Mouse (Mus musculus) hindbrain, postnatal 0 days (tissue): ENCODE measurements around the gene Nr5a2. TPM values are rescaled to one million over a fixed set of nuclear protein-coding genes. Genes with fewer than 3 reads are reported as not detected.
"Not testable (repeated sequence)": the region's sequence is repeated elsewhere in the genome, so short reads cannot be mapped to it uniquely, and the experiment has no call there.

Source experiments
- ATAC-seq: fragments of 200-750 bp; cut with Nextera tagmentation; 2 replicates; pipeline ENCODE4 v1.8.0; 2017; ENCODE audit warnings: mild to moderate bottlenecking, moderate TSS enrichment, moderate library complexity
- DNase-seq: peaks from one replicate; pipeline ENCODE4 v3.0.0-alpha.2; 2015; ENCODE audit warnings: low spot score
- H3K27ac ChIP-seq: fragments of 300-500 bp; sonication (generic); 2 replicates; pipeline ENCODE4 v1.5.1; 2014; ENCODE audit warnings: mild to moderate bottlenecking
- H3K27me3 ChIP-seq: fragments of 300-500 bp; sonication (generic); 2 replicates; pipeline ENCODE4 v1.6.1; 2014; ENCODE audit warnings: low read length, mixed read lengths; ENCODE audit not compliant: insufficient read depth
- H3K36me3 ChIP-seq: fragments of 300-500 bp; sonication (generic); 2 replicates; pipeline ENCODE4 v1.6.1; 2014; ENCODE audit warnings: low read length, mixed read lengths; ENCODE audit not compliant: insufficient read depth
- H3K4me1 ChIP-seq: fragments of 300-500 bp; sonication (generic); 2 replicates; pipeline ENCODE4 v1.6.1; 2014; ENCODE audit warnings: antibody characterized with exemption, low read length, mixed read lengths; ENCODE audit not compliant: insufficient read depth
- H3K4me2 ChIP-seq: fragments of 300-500 bp; sonication (generic); 2 replicates; pipeline ENCODE4 v1.6.1; 2014; ENCODE audit warnings: low read depth, mild to moderate bottlenecking, low read length, moderate library complexity, mixed read lengths
- H3K4me3 ChIP-seq: fragments of 300-500 bp; sonication (generic); 2 replicates; pipeline ENCODE4 v1.5.1; 2014; ENCODE audit warnings: low read length
- H3K9ac ChIP-seq: fragments of 300-500 bp; sonication (generic); replicated peaks from 2 replicates; pipeline ENCODE4 v1.6.1; 2014; ENCODE audit warnings: mild to moderate bottlenecking, low read length, moderate library complexity, mixed read lengths
- H3K9me3 ChIP-seq: fragments of 300-500 bp; sonication (generic); 2 replicates; pipeline ENCODE4 v1.6.1; 2016; ENCODE audit warnings: low read length, mixed read lengths
- CTCF ChIP-seq: IDR thresholded peaks from 2 replicates; pipeline ENCODE4 v1.5.1; 2016; ENCODE audit warnings: antibody characterized with exemption, control low read depth, low read depth
- WGBS: fragments of 180-500 bp; shearing (Covaris S2); extraction: QIAGEN DNeasy Blood & Tissue Kit; methylation state at CpG from one replicate; pipeline ENCODE4 v1.1.7; 2014; 5-methylcytosine and 5-hydroxymethylcytosine counted together
- polyA plus RNA-seq: library from polyadenylated mRNA; unstranded; fragments of >200 nt; fragmentation: Nextera tagmentation; extraction: Ambion mirVana; gene quantifications from 2 replicates; pipeline ENCODE4 v1.2.1, GENCODE M21; 2015
- total RNA-seq: library from RNA; depleted of rRNA; stranded (reverse); fragments of >200 nt; gene quantifications from 2 replicates; pipeline ENCODE4 v1.2.3, GENCODE M21; 2014

The Nr5a2 gene
- total and polyA plus RNA-seq, 2 experiments from 2014 or later: 0.31 to 0.84 TPM

DNA sequence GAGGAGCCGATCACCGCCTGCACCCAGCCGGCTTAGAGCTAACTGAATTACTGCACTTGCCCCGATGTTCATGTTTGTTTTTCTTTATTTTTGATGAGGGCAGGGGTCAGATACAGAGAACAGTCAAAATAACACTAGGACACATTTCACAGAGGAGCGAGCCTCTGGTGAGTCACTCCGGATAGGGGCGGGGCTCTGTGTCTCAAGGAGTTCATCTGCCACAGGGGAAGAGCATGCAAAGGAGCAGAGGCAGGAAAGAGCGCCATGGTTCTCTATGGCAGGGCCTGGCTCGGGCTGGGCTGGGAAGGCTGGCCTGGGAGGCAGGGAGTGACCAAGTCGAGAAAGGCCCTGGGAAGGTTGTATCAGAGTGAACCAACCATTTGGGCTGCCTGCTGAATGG lies 121.0 kb downstream of the Nr5a2 start:
- H3K36me3 ChIP-seq: no peaks in the 10 kb centered on the region
- H3K27ac ChIP-seq: no peak overlapping the region
- H3K4me3 ChIP-seq: no peak overlapping the region
- ATAC-seq (no peak), DNase-seq (no peak)
- H3K27me3 ChIP-seq: no peaks in the 10 kb centered on the region
- H3K9ac ChIP-seq: no peak overlapping the region
- WGBS: 82% methylated on average over 10 of the region's 10 CpGs
- no peaks in the 10 kb centered on the region for H3K4me1 ChIP-seq
- no peak overlapping the region for H3K4me2 ChIP-seq
- no peak for TF ChIP-seq CTCF
- H3K9me3 ChIP-seq: no peaks in the 10 kb centered on the region

DNA sequence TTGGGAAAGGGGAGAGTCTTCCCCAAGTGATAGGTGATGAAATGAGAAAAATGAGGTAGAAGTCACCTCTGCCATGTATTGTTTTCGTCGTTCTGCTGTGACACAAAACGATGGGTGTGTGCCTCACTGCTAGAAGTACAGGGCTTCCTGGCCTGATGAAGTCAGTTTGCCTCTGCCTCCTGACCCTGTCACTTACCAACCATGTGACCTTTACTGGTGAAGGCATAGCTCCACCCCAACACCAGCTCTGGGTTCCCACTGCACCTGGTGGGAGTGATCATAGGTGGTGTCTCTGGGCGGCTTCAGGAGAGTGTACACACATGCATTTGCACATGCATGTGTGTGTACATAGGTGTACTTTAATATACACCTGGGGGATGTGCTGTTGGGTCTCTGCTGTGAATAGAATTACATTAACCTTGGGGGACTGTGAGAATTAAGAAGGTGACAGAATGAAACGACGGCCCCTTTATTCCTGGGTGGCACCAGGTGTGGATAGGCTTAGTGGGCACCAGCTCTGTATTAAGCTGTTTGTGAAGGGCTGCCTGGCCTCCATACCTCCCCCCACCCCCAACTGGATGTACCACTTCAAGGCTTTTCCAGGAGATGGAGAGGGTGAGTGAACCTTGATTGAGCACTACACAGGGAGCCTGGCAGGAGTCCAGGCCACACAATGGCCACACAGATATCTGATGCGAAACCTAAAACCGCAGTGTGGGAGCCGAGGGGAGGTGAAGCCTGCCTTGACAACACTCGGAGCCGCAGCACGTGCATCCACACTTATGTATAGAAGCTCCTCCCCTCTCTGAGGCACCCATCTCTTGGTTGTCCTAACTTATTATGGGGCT lies 127.7 kb downstream of the Nr5a2 start:
- Histone ChIP-seq H3K9ac (no peak overlapping the region), H3K36me3 (no peaks in the 10 kb centered on the region), H3K27ac (no peak overlapping the region), H3K4me3 (no peak overlapping the region), H3K4me2 (no peak overlapping the region), H3K9me3 (no peaks in the 10 kb centered on the region), H3K27me3 (no peaks in the 10 kb centered on the region), H3K4me1 (no peaks in the 10 kb centered on the region)
- ATAC-seq: no peak
- DNase-seq: peak; percentile 39
- WGBS: 46% methylated on average over 12 of the region's 12 CpGs
- TF ChIP-seq CTCF: no peak

GRCm38 (mm10) chr1:136830992-136831391 lies 129.3 kb downstream of the Nr5a2 start:
- Histone ChIP-seq H3K27ac (no peak overlapping the region), H3K27me3 (no peaks in the 10 kb centered on the region), H3K4me1 (no peaks in the 10 kb centered on the region), H3K4me2 (no peak overlapping the region), H3K9me3 (no peaks in the 10 kb centered on the region), H3K4me3 (no peak overlapping the region), H3K36me3 (no peaks in the 10 kb centered on the region), H3K9ac (no peak overlapping the region)
- no peak for DNase-seq
- 91% methylated on average over 6 of the region's 6 CpGs for WGBS
- ATAC-seq: no peak
- no peak for TF ChIP-seq CTCF

- WGBS: 89% methylated on average over 3 of the region's 3 CpGs
- Histone ChIP-seq H3K4me2 (no peak overlapping the region), H3K9ac (no peak overlapping the region), H3K9me3 (no peaks in the 10 kb centered on the region), H3K4me1 (no peaks in the 10 kb centered on the region), H3K27me3 (no peaks in the 10 kb centered on the region), H3K36me3 (no peaks in the 10 kb centered on the region), H3K4me3 (no peak overlapping the region), H3K27ac (no peak overlapping the region)
- DNase-seq (no peak), ATAC-seq (no peak)
- TF ChIP-seq CTCF: no peak
These were observed 130.3 kb downstream of the Nr5a2 start for GRCm38 (mm10) chr1:136829931-136830330.

DNA sequence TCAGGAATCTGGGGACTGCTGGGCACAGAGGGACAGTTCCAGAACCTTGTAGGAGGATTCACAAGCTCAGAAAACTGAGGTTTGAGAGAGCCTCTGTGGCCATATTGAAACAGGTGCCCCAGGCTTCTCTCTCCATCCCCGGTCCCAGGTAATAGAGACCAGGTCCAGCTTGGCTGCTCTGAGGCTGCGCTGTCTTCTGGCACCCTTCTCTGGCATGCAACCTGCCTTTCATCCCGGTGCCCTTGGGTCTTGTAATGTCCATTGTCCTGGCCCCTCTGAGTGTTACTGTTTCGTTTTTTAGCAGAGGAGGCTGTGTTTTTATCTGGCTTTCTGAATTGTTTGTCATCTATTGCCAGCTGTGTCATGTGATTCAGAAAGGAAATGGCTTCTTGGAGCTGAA lies 136.4 kb downstream of the Nr5a2 start:
- H3K4me2 ChIP-seq: no peak overlapping the region
- TF ChIP-seq CTCF: no peak
- no peaks in the 10 kb centered on the region for H3K9me3 ChIP-seq
- H3K36me3 ChIP-seq: no peaks in the 10 kb centered on the region
- no peaks in the 10 kb centered on the region for H3K27me3 ChIP-seq
- H3K4me3 ChIP-seq: no peak overlapping the region
- DNase-seq (no peak), ATAC-seq (no peak)
- 81% methylated on average over 4 of the region's 4 CpGs for WGBS
- no peak overlapping the region for H3K9ac ChIP-seq
- H3K27ac ChIP-seq: no peak overlapping the region
- no peaks in the 10 kb centered on the region for H3K4me1 ChIP-seq

- Histone ChIP-seq H3K9ac (no peak overlapping the region), H3K4me3 (no peak overlapping the region), H3K27me3 (no peaks in the 10 kb centered on the region), H3K36me3 (no peaks in the 10 kb centered on the region), H3K4me1 (no peaks in the 10 kb centered on the region), H3K27ac (no peak overlapping the region), H3K4me2 (no peak overlapping the region), H3K9me3 (no peaks in the 10 kb centered on the region)
- no peak for ATAC-seq
- 78% methylated on average over 6 of the region's 6 CpGs for WGBS
- no peak for DNase-seq
- no peak for TF ChIP-seq CTCF
These were observed 159.6 kb downstream of the Nr5a2 start for GRCm38 (mm10) chr1:136800625-136801024.

GRCm38 (mm10) chr1:136796361-136797090 lies 163.7 kb downstream of the Nr5a2 start:
- DNase-seq: no peak
- Histone ChIP-seq H3K4me3 (no peak overlapping the region), H3K4me2 (no peak overlapping the region), H3K36me3 (no peaks in the 10 kb centered on the region), H3K9ac (no peak overlapping the region), H3K4me1 (no peaks in the 10 kb centered on the region), H3K9me3 (no peaks in the 10 kb centered on the region), H3K27ac (no peak overlapping the region), H3K27me3 (no peaks in the 10 kb centered on the region)
- 43% methylated on average over 17 of the region's 17 CpGs for WGBS
- ATAC-seq: no peak
- TF ChIP-seq CTCF: no peak

DNA sequence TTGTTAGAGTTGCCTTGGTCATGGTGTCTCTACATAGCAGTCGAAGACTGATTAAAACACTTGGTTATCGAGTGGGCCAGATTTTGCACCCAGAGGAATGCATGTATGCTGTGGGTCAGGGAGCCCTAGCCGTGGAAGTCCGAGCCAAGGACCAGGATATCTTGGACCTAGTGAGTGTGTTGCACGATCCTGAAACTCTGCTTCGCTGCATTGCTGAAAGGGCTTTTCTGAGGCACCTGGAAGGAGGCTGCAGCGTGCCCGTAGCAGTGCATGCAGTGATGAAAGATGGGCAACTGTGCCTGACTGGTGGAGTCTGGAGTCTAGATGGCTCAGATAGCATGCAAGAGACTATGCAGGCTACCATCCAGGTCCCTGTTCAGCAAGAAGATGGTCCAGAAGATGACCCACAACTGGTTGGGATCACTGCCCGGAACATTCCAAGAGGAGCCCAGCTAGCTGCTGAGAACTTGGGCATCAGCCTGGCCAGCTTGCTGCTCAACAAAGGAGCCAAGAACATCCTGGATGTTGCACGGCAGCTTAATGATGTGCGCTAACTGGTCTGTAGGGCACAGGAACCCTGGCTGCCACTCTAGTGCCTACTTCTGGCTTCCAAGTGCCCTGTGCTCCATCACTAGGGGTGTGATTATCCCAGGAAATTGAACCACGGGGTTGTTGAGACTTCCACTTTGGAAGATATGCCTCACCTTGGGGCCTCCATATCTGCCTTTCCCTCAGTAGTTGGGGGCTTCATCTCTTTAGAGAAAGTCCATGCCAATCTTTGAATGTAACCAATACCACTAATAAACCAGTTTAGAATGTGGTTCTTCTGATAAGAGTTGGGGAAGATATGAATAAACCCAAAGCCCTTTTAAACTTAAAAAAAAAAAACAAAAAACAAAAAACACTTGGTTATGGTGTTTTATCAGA lies 167.0 kb downstream of the Nr5a2 start:
- H3K4me2 ChIP-seq, H3K27ac ChIP-seq, H3K27me3 ChIP-seq, H3K4me1 ChIP-seq, H3K9me3 ChIP-seq, H3K4me3 ChIP-seq, ATAC-seq, H3K9ac ChIP-seq, DNase-seq, H3K36me3 ChIP-seq: not testable (repeated sequence)
- 93% methylated on average over 12 of the region's 12 CpGs for WGBS
